Mouse (Mus musculus) ES-E14 (cell line): ENCODE measurements around the gene Rpl36al. TPM values are rescaled to one million over a fixed set of nuclear protein-coding genes. Genes with fewer than 3 reads are reported as not detected.

Experiments used
- DNase-seq: peaks from one replicate; pipeline ENCODE4 v3.0.0-alpha.2; 2013; ENCODE audit warnings: low read depth, low spot score
- H3K27ac ChIP-seq: 2 replicates; pipeline ENCODE4 v1.5.1; 2012; ENCODE audit warnings: low read depth, mild to moderate bottlenecking, low read length, moderate library complexity, mixed read lengths; ENCODE audit not compliant: poor library complexity, insufficient read depth, severe bottlenecking
- H3K36me3 ChIP-seq: 2 replicates; pipeline ENCODE4 v1.6.1; 2012; ENCODE audit warnings: mild to moderate bottlenecking, low read length, moderate library complexity, mixed read lengths; ENCODE audit not compliant: control insufficient read depth, poor library complexity, insufficient read depth, severe bottlenecking
- H3K4me1 ChIP-seq, 2 experiments: fragments of 150-350 bp in 1 of 2; sonication (generic) in 1 of 2; 2 replicates each; pipeline ENCODE4 v1.6.1; 2012; ENCODE audit warnings: low read length in 2 of 2, mild to moderate bottlenecking in 1 of 2, mixed read lengths in 1 of 2; ENCODE audit not compliant: control insufficient read depth in 2 of 2, insufficient read depth in 2 of 2, poor library complexity in 1 of 2
- H3K4me3 ChIP-seq, 2 experiments: fragments of 150-350 bp in 1 of 2; sonication (generic) in 1 of 2; 2 replicates each; pipeline ENCODE4 v1.5.1; 2012; ENCODE audit warnings: low read length in 2 of 2, low read depth in 1 of 2, mild to moderate bottlenecking in 1 of 2, mixed read lengths in 1 of 2; ENCODE audit not compliant: insufficient read depth in 1 of 2, poor library complexity in 1 of 2, severe bottlenecking in 1 of 2
- H3K9ac ChIP-seq: 2 replicates; pipeline ENCODE4 v1.6.1; 2012; ENCODE audit warnings: low read depth, mild to moderate bottlenecking, low read length, mixed read lengths; ENCODE audit not compliant: poor library complexity, insufficient read depth, severe bottlenecking
- H3K9me3 ChIP-seq: fragments of 150-350 bp; sonication (generic); 2 replicates; pipeline ENCODE4 v1.6.1; 2012; ENCODE audit warnings: low read depth, mild to moderate bottlenecking, low read length; ENCODE audit not compliant: control insufficient read depth, insufficient read depth
- CHD2 ChIP-seq: IDR thresholded peaks from 2 replicates; pipeline ENCODE4 v1.6.1; 2014; ENCODE audit warnings: mild to moderate bottlenecking, low read depth, low read length, inconsistent platforms
- HCFC1 ChIP-seq: IDR thresholded peaks from 2 replicates; pipeline ENCODE4 v1.6.1; 2012; ENCODE audit warnings: low read length, inconsistent platforms, borderline replicate concordance; ENCODE audit not compliant: insufficient read depth
- MAFK ChIP-seq: IDR thresholded peaks from 2 replicates; pipeline ENCODE4 v1.6.1; 2014; ENCODE audit warnings: mild to moderate bottlenecking, low read depth, low read length, inconsistent platforms; ENCODE audit not compliant: insufficient read depth
- ZC3H11A ChIP-seq: IDR thresholded peaks from 2 replicates; pipeline ENCODE4 v1.6.1; 2012; ENCODE audit warnings: low read depth, mild to moderate bottlenecking, inconsistent platforms, low read length, borderline replicate concordance
- ZNF384 ChIP-seq: IDR thresholded peaks from 2 replicates; pipeline ENCODE4 v1.6.1; 2012; ENCODE audit warnings: low read depth, low read length, inconsistent platforms
- in situ Hi-C, 2 experiments: fragments of 600-800 bp; cut with MboI; formaldehyde crosslinking; loops; one replicate each; pipeline ENCODE4 v1.15.1; 2025; ENCODE audit warnings: low sequenced_read_pairs in 2 of 2, inconsistent platforms in 1 of 2; ENCODE audit not compliant: unreplicated experiment in 2 of 2
- total RNA-seq: library from RNA; depleted of rRNA; stranded (reverse); fragments of 300-350 nt; gene quantifications from 2 replicates; pipeline ENCODE4 v1.2.3, GENCODE M21; 2012

Gene Rpl36al
- total RNA-seq, 1 experiment: 1,086 TPM

- TF ChIP-seq CHD2: no peak
- TF ChIP-seq ZNF384: peak; percentile 46; the same call in 1 of the 2 replicates
- Histone ChIP-seq H3K36me3 (peaks cover 31% of the 10 kb centered on the region), H3K27ac (peak overlapping the region; percentile 86), H3K9ac (peak overlapping the region; percentile 64), H3K4me1 (peaks cover 4 to 6% of the 10 kb centered on the region in 2 experiments; a peak in 1 of 4 replicates), H3K4me3 (peak overlapping the region in 1 of 2 experiments; percentile 7; a peak in 2 of 4 replicates), H3K9me3 (no peaks in the 10 kb centered on the region)
- DNase-seq: peak; percentile 73
- in situ Hi-C loops: no loop called here
Measured at GRCm38 (mm10) chr12:69210056-69210979, 26.4 kb upstream of the Rpl36al start.

- H3K4me3 ChIP-seq: no peak overlapping the region
- peaks cover 4 to 8% of the 10 kb centered on the region in 2 experiments; a peak in 1 of 4 replicates for H3K4me1 ChIP-seq
- H3K36me3 ChIP-seq: peaks cover 25% of the 10 kb centered on the region
- H3K9me3 ChIP-seq: no peaks in the 10 kb centered on the region
- in situ Hi-C loops: no loop called here
- no peak for DNase-seq
- TF ChIP-seq CHD2: no peak
- TF ChIP-seq MAFK: no peak
- TF ChIP-seq ZC3H11A: no peak
- no peak for TF ChIP-seq ZNF384
- no peak for TF ChIP-seq HCFC1
- H3K9ac ChIP-seq: no peak overlapping the region
- H3K27ac ChIP-seq: no peak overlapping the region
Measured at GRCm38 (mm10) chr12:69208520-69208919, 24.6 kb upstream of the Rpl36al start.

- H3K4me1 ChIP-seq: peaks cover 4 to 8% of the 10 kb centered on the region in 2 experiments; a peak in 1 of 4 replicates
- no peak for TF ChIP-seq MAFK
- no peak for TF ChIP-seq HCFC1
- TF ChIP-seq CHD2: no peak
- TF ChIP-seq ZC3H11A: no peak
- no peak for TF ChIP-seq ZNF384
- H3K4me3 ChIP-seq: no peak overlapping the region
- H3K36me3 ChIP-seq: peaks cover 20% of the 10 kb centered on the region
- H3K9ac ChIP-seq: no peak overlapping the region
- H3K9me3 ChIP-seq: no peaks in the 10 kb centered on the region
- H3K27ac ChIP-seq: no peak overlapping the region
- in situ Hi-C loops: no loop called here
- DNase-seq: no peak
Measured at GRCm38 (mm10) chr12:69207926-69208325, 24.0 kb upstream of the Rpl36al start.

- no peaks in the 10 kb centered on the region for H3K9me3 ChIP-seq
- H3K9ac ChIP-seq: no peak overlapping the region
- peaks cover 18% of the 10 kb centered on the region for H3K36me3 ChIP-seq
- H3K27ac ChIP-seq: no peak overlapping the region
- H3K4me1 ChIP-seq: peaks cover 4 to 8% of the 10 kb centered on the region in 2 experiments; a peak in 1 of 4 replicates
- no peak for TF ChIP-seq MAFK
- TF ChIP-seq ZC3H11A: no peak
- no peak for TF ChIP-seq ZNF384
- no peak for TF ChIP-seq HCFC1
- TF ChIP-seq CHD2: no peak
- H3K4me3 ChIP-seq: no peak overlapping the region
- no peak for DNase-seq
- in situ Hi-C loops: no loop called here
Measured at GRCm38 (mm10) chr12:69207396-69207795, 23.5 kb upstream of the Rpl36al start.
